Mouse (Mus musculus): ENCODE data around the gene Zfp970. TPM values are rescaled to one million over a fixed set of nuclear protein-coding genes. Genes with fewer than 3 reads are reported as not detected.
A peak's percentile ranks its signal among the peaks of the same experiment; 100 is the strongest.
"Not testable (repeated sequence)": the region's sequence is repeated elsewhere in the genome, so short reads cannot be mapped to it uniquely, and the experiment has no call there.

The Zfp970 gene
- 10 to 100 TPM; 19.0 to 23.2 TPM for total RNA-seq (2021)
- long read RNA-seq, experiment 1, transcript Zfp970-201 (4 exons, 794 nt) = major isoform, 5 of 11 reads
- long read RNA-seq, experiment 1, partial matches to known transcripts = 4 of 11 reads
- long read RNA-seq, experiment 1, other reads (novel, unspliced or antisense) = 1 of 11 reads
- long read RNA-seq, experiment 2, partial matches to known transcripts = 7 of 19 reads
- long read RNA-seq, experiment 2, other reads (novel, unspliced or antisense) = 7 of 19 reads

- DNase-seq = peak; percentile 8
- intact Hi-C loops (cut with DNase I; ENCODE audit: low total_unique reads) = not testable (repeated sequence)
Observed at GRCm38 (mm10) chr2:177464676-177465075, at the start of gene Zfp970. Gene Zfp970 (plus strand): TSS chr2:177464733.

- DNase-seq; intact Hi-C loops (cut with DNase I; ENCODE audit: low total_unique reads): not testable (repeated sequence)
Observed at GRCm38 (mm10) chr2:177468222-177468621, 3.7 kb downstream of the Zfp970 start.

GRCm38 (mm10) chr2:177472261-177472660 lies 7.7 kb downstream of the Zfp970 start:
- DNase-seq; intact Hi-C loops (cut with DNase I; ENCODE audit: low total_unique reads): not testable (repeated sequence)

DNA sequence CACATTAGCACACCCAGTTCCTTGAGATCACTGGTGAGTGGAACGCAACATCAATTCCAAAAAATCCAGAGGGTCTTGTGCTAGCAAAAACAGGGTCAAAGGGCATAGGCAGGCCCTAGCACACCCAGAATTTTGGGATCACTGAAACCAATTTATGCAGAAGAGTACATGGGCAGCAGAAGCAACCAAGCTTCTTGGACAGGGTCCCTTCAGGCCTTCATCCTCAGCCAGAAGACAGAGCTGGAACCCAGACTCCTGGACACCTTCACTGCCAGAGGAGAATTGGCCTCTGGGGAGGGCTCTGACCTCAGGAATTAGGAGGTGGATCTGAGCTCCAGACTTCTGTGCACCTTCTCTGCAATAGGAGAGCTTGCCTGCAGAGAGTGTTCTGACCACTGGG lies 17.4 kb downstream of the Zfp970 start:
- intact Hi-C loops (cut with DNase I; ENCODE audit: low total_unique reads); DNase-seq: not testable (repeated sequence)

DNA sequence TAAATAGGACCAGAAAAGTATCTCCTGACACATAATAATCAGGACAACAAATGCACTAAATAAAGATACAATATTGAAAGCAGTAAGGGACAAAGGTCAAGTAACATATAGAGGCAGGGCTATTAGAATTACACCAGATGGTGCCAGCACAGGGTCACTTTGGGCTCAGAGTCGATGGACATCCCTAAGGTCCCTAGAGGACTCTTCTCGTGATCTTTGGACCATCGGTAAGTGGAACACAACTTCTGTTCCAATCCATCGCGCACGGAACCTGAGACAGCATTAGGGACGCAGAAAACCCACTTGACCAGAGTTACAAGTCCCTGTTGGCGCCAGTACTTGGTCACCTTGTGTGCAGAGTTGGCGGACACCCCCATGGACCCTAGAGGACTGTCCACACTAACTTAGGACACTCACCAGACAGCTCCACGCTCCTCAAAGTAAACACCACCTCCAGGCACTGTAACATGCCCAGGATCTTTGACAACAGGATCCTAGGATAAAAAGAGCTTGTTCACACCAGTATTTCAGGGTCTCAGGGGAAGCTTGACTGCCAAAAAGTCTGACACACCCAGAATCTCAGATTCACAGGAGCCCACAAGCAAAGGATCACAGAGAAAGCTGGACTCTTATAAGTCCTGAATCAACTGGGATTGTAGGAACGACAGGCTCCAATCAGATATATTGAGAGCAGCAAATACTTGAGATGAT lies 18.9 kb downstream of the Zfp970 start:
- intact Hi-C loops (cut with DNase I; ENCODE audit: low total_unique reads); DNase-seq: not testable (repeated sequence)

- intact Hi-C loops (cut with DNase I; ENCODE audit: low total_unique reads); DNase-seq: not testable (repeated sequence)
Observed at GRCm38 (mm10) chr2:177498067-177498466, 33.5 kb downstream of the Zfp970 start, which contains the start of gene Gm14403. Gene Gm14403 (plus strand): TSS chr2:177498215.

- intact Hi-C loops (cut with DNase I; ENCODE audit: low total_unique reads); DNase-seq: not testable (repeated sequence)
Observed at GRCm38 (mm10) chr2:177499182-177499581, 34.6 kb downstream of the Zfp970 start.

- DNase-seq; intact Hi-C loops (cut with DNase I; ENCODE audit: low total_unique reads): not testable (repeated sequence)
Observed at GRCm38 (mm10) chr2:177505211-177505719, 40.7 kb downstream of the Zfp970 start.

GRCm38 (mm10) chr2:177511381-177511780 lies 46.8 kb downstream of the Zfp970 start:
- intact Hi-C loops (cut with DNase I; ENCODE audit: low total_unique reads); DNase-seq: not testable (repeated sequence)

DNA sequence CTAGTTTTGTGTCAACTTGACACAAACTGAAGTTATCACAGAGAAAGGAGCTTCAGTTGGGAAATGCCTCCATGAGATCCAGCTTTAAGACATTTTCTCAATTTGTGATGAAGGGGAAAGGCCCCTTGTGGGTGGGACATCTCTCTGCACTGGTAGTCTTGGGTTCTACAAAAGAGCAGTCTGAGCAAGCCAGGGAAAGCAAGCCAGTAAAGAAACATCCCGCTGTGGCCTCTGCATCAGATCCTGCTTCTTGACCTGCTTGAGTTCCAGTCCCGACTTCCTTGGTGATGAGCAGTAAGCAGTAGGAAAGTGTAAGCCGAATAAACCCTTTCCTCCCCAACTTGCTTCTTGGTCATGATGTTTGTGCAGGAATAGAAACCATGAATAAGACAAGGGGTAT lies 47.4 kb downstream of the Zfp970 start:
- DNase-seq; intact Hi-C loops (cut with DNase I; ENCODE audit: low total_unique reads): not testable (repeated sequence)

DNA sequence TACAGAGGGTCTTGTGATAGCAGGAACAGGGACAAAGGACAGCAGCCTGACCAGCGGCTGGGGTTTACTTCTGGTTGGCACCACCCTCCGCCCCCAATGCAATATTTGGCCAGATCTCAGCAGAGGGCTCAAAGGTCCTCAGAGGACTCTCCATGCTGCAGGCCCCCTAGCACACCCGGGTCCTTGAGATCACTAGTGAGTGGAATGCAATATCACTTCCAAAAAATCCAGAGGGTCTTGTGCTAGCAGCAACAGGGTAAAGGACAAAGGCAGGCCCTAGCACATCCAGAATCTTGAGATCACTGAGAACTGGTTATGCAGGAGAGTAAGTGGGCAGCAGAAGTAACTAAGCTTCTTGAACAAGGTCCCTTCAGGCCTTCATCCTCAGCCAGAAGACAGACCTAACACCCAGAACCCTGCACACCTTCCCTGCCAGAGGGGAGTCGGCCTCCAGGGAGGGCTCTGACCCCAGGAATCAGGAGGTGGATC lies 49.5 kb downstream of the Zfp970 start:
- intact Hi-C loops (cut with DNase I; ENCODE audit: low total_unique reads); DNase-seq: not testable (repeated sequence)

- intact Hi-C loops (cut with DNase I; ENCODE audit: low total_unique reads) = not testable (repeated sequence)
Observed at GRCm38 (mm10) chr2:177517746-177518145, 53.2 kb downstream of the Zfp970 start.

DNA sequence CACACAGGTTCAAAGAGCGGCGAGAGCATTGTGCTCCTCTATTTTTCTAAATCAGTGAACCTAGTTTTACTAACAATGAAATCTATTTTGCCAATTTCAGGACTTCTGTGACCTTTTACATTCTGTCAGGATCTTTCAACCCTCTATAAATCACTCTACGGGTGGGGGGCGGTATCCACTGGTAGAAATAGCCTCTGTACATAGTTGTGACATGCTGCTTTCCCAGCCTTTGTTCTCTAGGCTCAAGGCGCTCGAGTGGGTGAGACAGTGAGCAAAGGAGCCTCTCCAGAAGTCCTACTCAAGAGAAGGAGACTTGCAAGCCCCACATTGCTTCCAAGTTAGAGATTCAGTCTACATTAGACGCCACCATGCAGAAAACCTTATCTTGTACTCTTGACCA lies 53.8 kb downstream of the Zfp970 start:
- DNase-seq; intact Hi-C loops (cut with DNase I; ENCODE audit: low total_unique reads): not testable (repeated sequence)

More at GRCm38 (mm10) chr2:177517746-177518145, 53.2 kb downstream of the Zfp970 start:
- not testable (repeated sequence) for DNase-seq

- DNase-seq; intact Hi-C loops (cut with DNase I; ENCODE audit: low total_unique reads): not testable (repeated sequence)
Observed at GRCm38 (mm10) chr2:177518960-177519359, 54.4 kb downstream of the Zfp970 start.

GRCm38 (mm10) chr2:177520035-177520434 lies 55.5 kb downstream of the Zfp970 start:
- intact Hi-C loops (cut with DNase I; ENCODE audit: low total_unique reads) = no loop called here
- DNase-seq = no peak

DNA sequence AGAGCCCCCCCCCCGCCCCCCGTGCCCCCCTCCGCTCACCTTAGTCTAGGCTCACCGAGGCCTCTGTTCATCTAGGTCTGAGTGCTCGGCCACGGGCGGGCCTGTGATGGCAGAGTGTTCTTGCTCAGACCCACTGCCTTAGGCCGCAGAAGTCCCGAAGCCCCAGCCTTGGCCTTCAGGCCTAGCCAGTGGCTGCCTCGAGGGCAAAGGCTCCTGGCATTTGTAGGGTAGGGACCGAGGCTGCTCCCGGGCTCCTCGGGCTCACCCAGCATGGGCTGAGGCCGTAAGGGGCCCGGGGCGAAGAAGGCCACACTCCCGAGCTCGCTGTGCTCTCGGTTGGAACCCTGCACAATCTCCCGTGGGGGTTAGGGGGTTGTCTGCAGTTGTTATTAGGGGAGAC lies 58.5 kb downstream of the Zfp970 start:
- intact Hi-C loops (cut with DNase I; ENCODE audit: low total_unique reads) = no loop called here
- no peak for DNase-seq

- intact Hi-C loops (cut with DNase I; ENCODE audit: low total_unique reads); DNase-seq: not testable (repeated sequence)
Observed at GRCm38 (mm10) chr2:177523674-177524073, 59.1 kb downstream of the Zfp970 start.

- DNase-seq; intact Hi-C loops (cut with DNase I; ENCODE audit: low total_unique reads): not testable (repeated sequence)
Observed at GRCm38 (mm10) chr2:177524171-177524570, 59.6 kb downstream of the Zfp970 start.

All from gastrocnemius, postnatal 14 days (tissue).